Mouse (Mus musculus) CH12.LX (cell line): ENCODE measurements at regions not wholly inside any gene's neighbourhood (a gene's known extent, or its start where the extent isn't known, plus 50 kb on each side); places are given as distances from the start of the nearest gene placed in this dataset.

ENCODE experiments used
- DNase-seq: peaks from one replicate; pipeline ENCODE4 v3.0.0-alpha.2; 2013; ENCODE audit errors: extremely low read depth
- H3K27ac ChIP-seq: 2 replicates; pipeline ENCODE4 v1.5.1; 2012; ENCODE audit warnings: low read depth, mild to moderate bottlenecking, control low read depth, moderate library complexity; ENCODE audit not compliant: insufficient read depth
- H3K27me3 ChIP-seq: replicated peaks from 2 replicates; pipeline ENCODE3; 2012; ENCODE audit warnings: inconsistent platforms
- H3K36me3 ChIP-seq, 2 experiments: replicated peaks in 1 of 2; 2 replicates each; pipeline versions ENCODE3 to v1.6.1; 2012; ENCODE audit warnings: inconsistent platforms in 1 of 2, low read length in 1 of 2, mild to moderate bottlenecking in 1 of 2, mixed read lengths in 1 of 2, moderate library complexity in 1 of 2; ENCODE audit not compliant: control insufficient read depth in 1 of 2, insufficient read depth in 1 of 2
- H3K4me1 ChIP-seq, 2 experiments: 2 replicates each; pipeline ENCODE4 v1.6.1; 2012; ENCODE audit warnings: inconsistent platforms in 1 of 2, moderate library complexity in 1 of 2; ENCODE audit not compliant: insufficient read depth in 2 of 2, control insufficient read depth in 1 of 2
- H3K4me2 ChIP-seq: 2 replicates; pipeline ENCODE4 v1.6.1; 2012; ENCODE audit warnings: low read depth, mild to moderate bottlenecking, control low read depth; ENCODE audit not compliant: poor library complexity, insufficient read depth, severe bottlenecking
- H3K4me3 ChIP-seq, 3 experiments: fragments of 150-350 bp in 1 of 3; sonication (generic) in 1 of 3; replicated peaks in 1 of 3; 2 replicates each; pipeline versions ENCODE3 to v1.5.1; 2011 to 2012; ENCODE audit warnings: low read depth in 2 of 3, low read length in 2 of 3, mild to moderate bottlenecking in 2 of 3, moderate library complexity in 2 of 3, control low read depth in 1 of 3, improper control_type of control experiment in 1 of 3, inconsistent platforms in 1 of 3, mixed read lengths in 1 of 3; ENCODE audit not compliant: poor library complexity in 1 of 3
- H3K79me2 ChIP-seq: replicated peaks from 2 replicates; pipeline ENCODE4 v1.6.1; 2012; ENCODE audit warnings: mild to moderate bottlenecking, moderate library complexity; ENCODE audit not compliant: control insufficient read depth, poor library complexity, insufficient read depth, severe bottlenecking; ENCODE audit errors: extremely low read depth
- H3K9ac ChIP-seq: 2 replicates; pipeline ENCODE4 v1.6.1; 2012; ENCODE audit warnings: low read depth, mild to moderate bottlenecking, control low read depth, moderate library complexity; ENCODE audit not compliant: insufficient read depth
- H3K9me3 ChIP-seq: replicated peaks from 2 replicates; pipeline ENCODE3; 2012; ENCODE audit warnings: low read length, inconsistent platforms, mixed read lengths
- CHD2 ChIP-seq: IDR thresholded peaks from 2 replicates; pipeline ENCODE4 v1.6.1; 2011; ENCODE audit warnings: low read length, improper control_type of control experiment
- ELF1 ChIP-seq: IDR thresholded peaks from 2 replicates; pipeline ENCODE4 v1.6.1; 2014; ENCODE audit warnings: low read depth, mild to moderate bottlenecking, inconsistent platforms, low read length, improper control_type of control experiment
- EP300 ChIP-seq: IDR thresholded peaks from 2 replicates; pipeline ENCODE4 v1.6.1; 2011; ENCODE audit warnings: low read length, improper control_type of control experiment
- HCFC1 ChIP-seq: IDR thresholded peaks from 2 replicates; pipeline ENCODE4 v1.6.1; 2012; ENCODE audit warnings: low read depth, mild to moderate bottlenecking, inconsistent platforms, low read length, improper control_type of control experiment
- MAZ ChIP-seq: IDR thresholded peaks from 2 replicates; pipeline ENCODE4 v1.6.1; 2012; ENCODE audit warnings: low read depth, mild to moderate bottlenecking, inconsistent platforms, low read length, improper control_type of control experiment, moderate library complexity
- MXI1 ChIP-seq: IDR thresholded peaks from 2 replicates; pipeline ENCODE4 v1.6.1; 2011; ENCODE audit warnings: mild to moderate bottlenecking, low read depth, low read length, improper control_type of control experiment
- MYC ChIP-seq: IDR thresholded peaks from 2 replicates; pipeline ENCODE4 v1.6.1; 2011; ENCODE audit warnings: low read depth, mild to moderate bottlenecking, improper control_type of control experiment, low read length
- NRF1 ChIP-seq: IDR thresholded peaks from 2 replicates; pipeline ENCODE4 v1.6.1; 2014; ENCODE audit warnings: low read depth, mild to moderate bottlenecking, inconsistent platforms, low read length, improper control_type of control experiment, moderate library complexity
- PAX5 ChIP-seq: IDR thresholded peaks from 2 replicates; pipeline ENCODE4 v1.6.1; 2012; ENCODE audit warnings: low read length, inconsistent platforms, mixed read lengths
- RCOR1 ChIP-seq: conservative IDR thresholded peaks from 2 replicates; pipeline ENCODE4 v1.6.1; 2012; ENCODE audit warnings: low read depth, mild to moderate bottlenecking, inconsistent platforms, low read length, improper control_type of control experiment
- SMC3 ChIP-seq: IDR thresholded peaks from 2 replicates; pipeline ENCODE4 v1.6.1; 2011; ENCODE audit warnings: low read depth, low read length, improper control_type of control experiment
- TCF12 ChIP-seq: IDR thresholded peaks from 2 replicates; pipeline ENCODE4 v1.6.1; 2014; ENCODE audit warnings: low read depth, mild to moderate bottlenecking, inconsistent platforms, low read length, improper control_type of control experiment
- ZNF384 ChIP-seq: IDR thresholded peaks from 2 replicates; pipeline ENCODE4 v1.6.1; 2012; ENCODE audit warnings: low read depth, low read length, improper control_type of control experiment, inconsistent platforms
- dilution Hi-C: fragments of 300-500 bp; cut with MboI; formaldehyde crosslinking; loops from 2 replicates; pipeline ENCODE4 v1.14.3; 2020; ENCODE audit warnings: low sequenced_read_pairs; ENCODE audit not compliant: extremely low pct_unique_long_range_greater_than_20kb, extremely low pct_ligation_motif_present
- in situ Hi-C: fragments of 300-500 bp; cut with MboI; formaldehyde crosslinking; loops from 3 replicates; pipeline ENCODE4 v1.14.3; 2019; ENCODE audit warnings: low sequenced_read_pairs, low pct_ligation_motif_present, low pct_unique_long_range_greater_than_20kb, mixed read lengths

DNA sequence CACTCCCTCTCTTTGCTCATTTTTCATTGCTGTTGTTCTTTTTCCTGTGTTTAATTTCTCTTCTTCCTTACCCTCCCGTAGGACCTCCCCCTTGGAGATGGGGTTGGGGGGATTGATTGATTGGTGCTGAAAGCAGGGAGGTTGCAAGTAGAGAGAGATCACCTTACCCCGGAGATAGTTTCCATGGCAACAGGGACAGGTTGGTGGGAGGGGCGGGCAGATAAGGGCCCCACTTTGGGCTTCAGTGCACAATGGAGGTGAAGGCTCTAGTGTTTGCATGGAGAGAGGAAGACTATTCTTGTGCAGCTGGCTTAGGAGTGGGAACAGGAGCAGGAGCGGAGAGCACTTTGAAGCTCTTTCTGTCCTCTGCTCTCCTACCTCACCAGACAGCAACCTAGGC lies 88.0 kb downstream of the H2al1j start:
- Histone ChIP-seq H3K79me2 (no peaks in the 10 kb centered on the region), H3K36me3 (no peaks in the 10 kb centered on the region), H3K9ac (no peak overlapping the region), H3K4me2 (no peak overlapping the region), H3K4me3 (no peak overlapping the region), H3K27ac (no peak overlapping the region), H3K9me3 (no peaks in the 10 kb centered on the region)
- in situ Hi-C loops: no loop called here
- no peak for TF ChIP-seq TCF12
- no peak for TF ChIP-seq MYC
- no peak for TF ChIP-seq PAX5
- TF ChIP-seq NRF1: no peak
- no peak for TF ChIP-seq ELF1
- TF ChIP-seq HCFC1: no peak
- TF ChIP-seq MXI1: no peak
- TF ChIP-seq, all 38 proteins: peak for 0
- dilution Hi-C loops: no loop called here
- peaks cover 0 to 4% of the 10 kb centered on the region in 2 experiments; a peak in 1 of 4 replicates for H3K4me1 ChIP-seq
- no peaks in the 10 kb centered on the region for H3K27me3 ChIP-seq
- no peak for DNase-seq

DNA sequence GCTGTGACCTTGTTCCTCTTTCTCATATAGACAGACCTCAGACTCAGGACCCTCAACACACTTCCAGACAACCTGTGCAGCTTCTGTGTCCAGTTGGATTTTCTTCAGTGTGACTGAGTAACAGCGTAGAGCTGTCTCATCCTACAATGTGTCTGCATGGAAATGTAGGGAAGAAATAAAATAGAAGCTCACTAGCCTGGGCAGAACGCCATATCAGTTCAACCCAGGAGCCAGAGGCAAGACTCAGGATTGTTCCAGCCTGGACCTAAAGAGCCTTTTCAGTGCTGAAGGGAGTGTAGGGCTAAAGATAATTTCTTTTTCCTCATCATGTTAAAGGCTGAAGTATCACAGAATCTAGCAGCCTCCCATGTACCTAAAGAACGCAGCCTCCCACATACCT lies 88.9 kb downstream of the H2al1j start:
- H3K4me3 ChIP-seq: no peak overlapping the region
- H3K4me1 ChIP-seq: peaks cover 0 to 4% of the 10 kb centered on the region in 2 experiments; a peak in 1 of 4 replicates
- no peak for DNase-seq
- TF ChIP-seq EP300: no peak
- H3K4me2 ChIP-seq: no peak overlapping the region
- H3K36me3 ChIP-seq: no peaks in the 10 kb centered on the region
- in situ Hi-C loops: no loop called here
- H3K9me3 ChIP-seq: no peaks in the 10 kb centered on the region
- H3K9ac ChIP-seq: no peak overlapping the region
- dilution Hi-C loops: no loop called here
- no peak overlapping the region for H3K27ac ChIP-seq
- no peaks in the 10 kb centered on the region for H3K27me3 ChIP-seq
- no peaks in the 10 kb centered on the region for H3K79me2 ChIP-seq

DNA sequence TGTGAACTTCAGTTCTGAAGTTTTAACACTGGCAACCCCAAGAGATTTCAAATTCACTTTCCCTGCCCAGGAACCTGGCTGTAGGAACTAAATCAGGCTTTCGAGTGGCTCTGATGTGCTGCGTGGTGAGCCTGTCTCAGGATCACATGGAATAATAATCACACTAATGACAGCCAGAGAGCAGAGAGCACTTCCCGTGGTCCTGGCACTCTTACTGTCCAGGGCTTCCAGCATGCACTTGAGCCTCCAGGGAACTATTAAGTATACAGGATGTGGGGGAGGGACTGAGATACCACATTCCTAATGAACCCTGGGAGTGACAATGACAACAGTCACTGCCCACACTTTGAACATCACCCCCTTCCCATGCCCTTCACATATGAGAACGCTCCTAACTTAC lies 90.2 kb downstream of the H2al1j start:
- Histone ChIP-seq H3K4me2 (no peak overlapping the region), H3K36me3 (no peaks in the 10 kb centered on the region), H3K4me3 (no peak overlapping the region), H3K27me3 (no peaks in the 10 kb centered on the region), H3K79me2 (no peaks in the 10 kb centered on the region), H3K9me3 (no peaks in the 10 kb centered on the region), H3K27ac (no peak overlapping the region), H3K9ac (no peak overlapping the region), H3K4me1 (peaks cover 0 to 4% of the 10 kb centered on the region in 2 experiments; a peak in 1 of 4 replicates)
- TF ChIP-seq ZNF384: no peak
- no peak for TF ChIP-seq EP300
- no peak for TF ChIP-seq SMC3
- TF ChIP-seq MAZ: no peak
- no peak for TF ChIP-seq RCOR1
- TF ChIP-seq CHD2: no peak
- dilution Hi-C loops: no loop called here
- in situ Hi-C loops: no loop called here
- no peak for DNase-seq
